Mouse (Mus musculus): ENCODE results near the gene Cd59b.

Gene Cd59b

DNA sequence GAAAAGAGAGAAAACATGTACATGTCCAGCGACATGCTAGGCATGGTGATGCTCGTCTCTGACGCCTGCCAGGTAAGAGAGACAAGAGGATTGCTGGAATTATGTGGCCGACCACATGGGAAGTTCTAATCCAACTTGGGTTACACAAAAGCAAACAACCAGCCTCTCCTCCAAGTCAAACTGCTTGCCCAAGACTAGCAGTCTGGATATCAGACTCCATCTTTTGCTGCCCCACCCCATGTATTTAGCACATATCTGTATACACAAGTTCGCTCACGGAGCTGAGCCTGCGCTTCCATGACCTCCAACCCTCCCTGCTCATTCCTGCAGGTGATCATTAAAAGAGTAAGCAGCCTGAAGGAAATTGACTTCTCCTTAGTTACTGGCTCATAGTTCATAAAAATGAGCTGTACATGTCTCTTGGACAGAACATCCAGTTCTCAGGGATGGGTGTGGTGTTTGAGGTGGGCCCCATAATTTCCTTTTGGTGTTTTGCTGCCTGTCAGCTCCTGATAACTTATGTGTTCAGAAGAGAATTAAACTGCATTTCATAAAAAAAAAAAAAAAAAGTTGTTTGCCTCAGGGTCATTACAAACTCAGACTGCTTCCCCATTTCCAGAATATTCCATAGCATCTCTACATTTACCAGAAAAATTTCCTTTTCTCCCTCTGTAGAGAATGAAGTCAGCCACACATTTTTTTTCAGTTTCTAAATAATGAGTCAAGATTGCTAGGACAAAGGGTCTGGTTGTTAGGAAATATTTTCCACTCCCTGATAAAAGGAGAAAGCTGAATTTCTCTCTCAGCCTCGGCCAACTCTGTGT lies 52.2 kb downstream of the Cd59b start:
- DNase-seq: no peak

DNA sequence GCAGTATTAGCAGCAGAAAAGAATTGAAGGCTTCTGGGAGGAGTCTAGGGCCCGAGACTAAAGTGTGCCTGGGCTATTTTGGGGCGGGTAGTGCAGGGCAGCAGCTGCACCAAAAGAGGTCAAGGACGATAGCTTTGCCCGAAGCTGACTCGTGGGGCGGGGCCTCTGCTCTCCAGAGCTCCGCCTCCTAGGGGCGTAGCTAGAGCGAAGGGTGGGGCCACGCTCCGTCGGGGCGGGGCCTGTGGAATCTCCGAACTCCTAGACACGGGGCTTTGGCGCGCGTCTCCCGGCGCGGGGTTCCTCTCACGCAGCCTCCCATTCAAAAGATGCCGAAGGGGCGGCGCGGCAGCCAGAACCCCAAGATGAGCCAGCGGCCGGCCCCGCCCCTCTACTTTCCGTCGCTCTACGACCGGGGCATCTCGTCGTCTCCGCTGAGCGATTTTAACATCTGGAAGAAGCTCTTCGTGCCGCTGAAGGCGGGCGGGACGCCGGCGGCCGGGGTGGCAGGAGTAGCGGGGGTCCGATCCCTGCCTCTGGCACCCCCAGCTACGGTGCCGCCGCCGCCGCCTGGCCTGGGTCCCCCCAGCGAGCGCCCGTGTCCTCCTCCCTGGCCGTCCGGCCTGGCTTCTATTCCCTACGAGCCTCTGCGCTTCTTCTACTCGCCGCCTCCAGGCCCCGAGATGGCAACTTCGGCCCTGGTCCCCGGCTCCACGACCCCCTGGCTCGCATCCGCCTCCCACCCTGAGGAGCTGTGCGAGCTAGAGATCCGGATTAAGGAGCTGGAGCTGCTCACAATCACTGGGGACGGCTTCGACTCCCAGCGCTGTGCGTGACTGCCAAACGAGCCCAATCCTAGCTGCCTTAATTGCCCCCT lies 53.1 kb downstream of the Cd59b start, which contains the start of gene A930018P22Rik:
Gene A930018P22Rik, plus strand, starts transcription at position 265 of the 874 bp plus-strand sequence.
- DNase-seq: peak; percentile 97

DNA sequence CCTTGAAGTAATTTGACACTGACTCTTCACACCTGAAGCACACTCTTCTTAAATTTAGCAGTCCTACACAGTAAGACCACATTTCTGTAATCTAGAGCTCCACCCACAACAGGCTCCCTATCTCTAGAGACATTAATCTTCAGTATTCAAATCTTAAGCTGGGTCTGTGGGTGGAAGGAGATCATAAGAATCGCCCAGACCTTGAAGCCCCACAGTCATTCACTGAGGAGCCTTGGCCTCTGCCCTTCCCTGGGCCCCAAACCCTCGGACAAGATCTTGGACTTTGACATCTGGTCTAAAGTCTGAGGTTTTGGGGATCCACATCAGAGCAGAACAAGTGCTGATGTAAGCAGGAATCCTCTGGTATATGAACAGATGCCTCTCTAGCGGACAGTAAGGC lies 53.9 kb downstream of the Cd59b start:
- no peak for DNase-seq

DNA sequence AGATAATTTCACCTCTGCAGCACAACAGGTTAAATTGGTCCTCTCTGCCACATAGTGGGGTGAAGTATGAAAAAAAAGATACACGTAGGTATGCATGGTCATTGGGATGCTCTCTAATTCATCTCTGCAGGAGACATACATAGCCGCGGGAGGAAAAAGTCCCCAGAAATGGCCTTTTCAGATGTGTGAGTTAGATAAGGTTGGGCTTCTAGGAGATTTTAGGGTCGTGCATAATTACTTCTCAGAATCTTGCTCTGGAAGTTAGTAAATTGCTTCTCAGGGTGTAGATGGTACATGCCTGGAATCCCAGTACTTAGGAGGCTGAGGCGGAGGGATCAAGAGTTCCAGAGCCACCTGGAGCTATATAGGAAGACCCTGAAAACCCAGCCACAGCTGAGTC lies 54.4 kb downstream of the Cd59b start:
- no peak for DNase-seq

DNA sequence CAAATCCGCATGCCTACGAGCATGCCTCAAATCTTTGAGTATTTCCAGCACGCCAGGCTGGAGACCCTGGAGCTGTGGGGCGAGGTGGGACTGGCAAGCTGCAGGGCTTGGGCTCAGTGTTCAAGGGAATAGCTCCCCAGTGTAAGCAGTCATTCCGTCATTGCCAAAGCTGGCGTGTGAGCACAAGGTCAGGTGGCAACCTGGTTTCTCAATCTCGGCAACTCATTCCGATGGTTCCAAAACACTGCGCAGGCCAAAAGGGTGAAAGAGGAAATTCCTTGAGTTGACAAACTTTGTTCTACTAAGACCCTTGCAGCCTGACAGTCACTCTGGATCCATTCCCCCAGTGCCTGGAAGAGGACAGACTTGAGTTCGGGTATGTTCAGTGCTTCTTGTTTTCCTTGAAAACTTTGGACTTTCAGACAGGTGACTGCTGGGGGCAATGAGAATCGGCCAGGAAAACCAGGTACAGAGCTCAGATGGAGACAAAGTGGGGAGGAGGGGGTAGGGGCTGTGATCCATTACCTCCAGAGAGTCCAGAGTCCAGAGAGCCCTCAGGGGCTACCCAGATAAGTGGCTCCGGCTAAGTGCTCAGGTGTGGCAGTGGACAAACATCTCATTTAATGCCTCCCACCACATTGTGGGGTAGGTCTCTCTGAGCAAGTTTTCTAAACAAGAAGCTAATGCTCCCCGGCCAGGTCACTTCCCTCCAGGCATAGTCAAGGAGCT lies 59.3 kb downstream of the Cd59b start:
- DNase-seq: no peak

DNA sequence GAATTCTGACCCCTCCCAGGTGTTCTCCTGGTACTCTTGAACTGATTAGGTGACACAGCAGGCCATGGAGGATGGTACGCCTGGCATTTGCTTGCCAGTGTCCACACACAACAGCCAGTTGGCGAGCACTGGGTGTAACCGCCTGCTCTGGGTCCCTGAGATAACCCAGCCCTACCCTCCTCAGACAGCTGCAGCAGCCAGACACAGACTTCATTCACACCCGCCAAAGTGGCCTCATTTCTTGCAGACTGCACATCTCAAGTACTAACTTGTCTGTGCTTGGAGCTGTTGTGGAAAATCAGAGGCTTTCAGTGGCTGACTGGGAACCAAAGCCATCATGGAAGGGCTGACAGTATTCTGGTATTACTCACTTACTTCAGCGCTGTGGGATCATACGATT lies 60.5 kb downstream of the Cd59b start:
- DNase-seq: no peak

DNA sequence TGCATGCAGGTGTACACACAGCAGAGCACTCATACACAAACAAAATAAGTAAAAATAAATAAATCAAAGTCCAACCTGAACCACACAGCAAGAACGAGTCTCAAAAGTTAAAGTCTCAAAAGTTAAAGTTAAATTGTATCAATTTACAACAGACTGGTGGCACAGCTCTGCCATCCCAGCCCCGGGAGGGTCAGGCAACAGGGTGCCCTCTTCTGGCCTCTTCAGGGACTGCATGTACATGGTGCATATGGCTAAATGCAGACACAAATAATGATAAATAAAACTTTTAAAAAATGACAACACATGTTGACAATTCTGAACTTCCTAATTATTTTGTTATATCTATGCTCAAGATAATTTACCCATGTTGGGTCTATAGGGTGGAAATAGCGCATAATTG lies 61.3 kb downstream of the Cd59b start:
- DNase-seq: no peak

DNA sequence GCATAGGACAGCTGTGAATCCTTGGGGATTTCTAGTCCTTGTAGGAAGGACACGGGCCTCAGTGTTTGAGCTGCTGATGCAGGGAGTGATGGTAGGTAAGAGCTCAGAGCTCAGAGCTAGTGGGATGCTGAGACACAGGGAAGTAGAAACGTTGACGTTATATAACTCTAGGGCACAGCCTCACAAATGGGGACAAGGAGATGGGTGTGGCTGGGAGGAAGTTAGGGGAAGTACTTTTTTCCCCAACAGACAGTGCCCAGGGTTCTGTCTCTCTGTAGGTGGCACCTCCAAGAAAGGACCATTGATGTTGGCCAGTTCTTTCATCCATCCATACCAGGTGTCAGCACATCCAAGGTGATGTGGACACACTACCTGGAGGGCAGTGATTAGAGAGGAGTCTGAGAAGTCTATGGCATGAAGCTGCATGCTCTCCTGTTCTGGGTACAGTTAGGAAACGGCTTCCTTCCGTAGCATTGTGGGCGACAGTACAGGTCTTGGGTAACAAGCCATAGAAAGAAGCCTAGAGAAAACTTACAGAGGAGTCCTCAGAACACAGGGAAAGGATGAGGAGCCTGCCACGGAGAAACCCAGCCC lies 62.7 kb downstream of the Cd59b start:
- DNase-seq: no peak

DNA sequence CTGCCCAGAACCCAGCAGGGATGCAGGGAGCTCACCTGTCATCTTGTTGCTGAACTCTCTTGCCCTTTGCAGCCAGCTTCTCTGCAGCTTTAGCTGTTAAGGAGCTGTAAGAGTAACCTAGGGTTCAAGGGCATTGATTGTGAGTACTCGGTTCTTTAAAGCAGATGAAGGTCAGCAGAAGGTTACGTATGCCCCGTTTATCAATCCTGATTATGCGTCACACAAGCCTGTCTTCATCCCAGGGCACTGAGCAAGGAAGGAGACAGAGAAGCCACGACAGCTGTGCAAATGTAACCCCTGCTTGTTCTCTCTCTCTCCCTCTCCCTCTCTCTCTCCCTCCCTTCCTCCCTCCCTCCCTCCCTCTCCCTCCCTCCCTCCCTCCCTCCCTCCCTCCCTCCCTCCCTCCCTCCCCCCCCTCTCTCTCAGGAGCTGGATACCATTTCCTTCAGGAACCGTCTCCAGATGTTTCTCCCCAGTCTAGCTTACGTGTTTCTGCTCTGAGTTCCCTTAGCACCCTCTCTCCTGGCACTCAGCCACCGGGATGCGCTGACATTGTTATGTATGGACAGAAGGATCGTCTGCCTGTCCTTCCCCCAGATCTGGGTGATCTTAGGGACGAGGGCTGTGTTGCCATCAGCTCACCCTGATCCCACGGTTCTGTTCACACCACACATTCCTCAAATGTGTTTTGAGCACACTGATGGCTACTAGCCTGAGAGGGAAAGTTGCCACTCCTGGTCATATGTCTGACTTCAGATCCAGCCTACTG lies 63.6 kb downstream of the Cd59b start:
- no peak for DNase-seq

DNA sequence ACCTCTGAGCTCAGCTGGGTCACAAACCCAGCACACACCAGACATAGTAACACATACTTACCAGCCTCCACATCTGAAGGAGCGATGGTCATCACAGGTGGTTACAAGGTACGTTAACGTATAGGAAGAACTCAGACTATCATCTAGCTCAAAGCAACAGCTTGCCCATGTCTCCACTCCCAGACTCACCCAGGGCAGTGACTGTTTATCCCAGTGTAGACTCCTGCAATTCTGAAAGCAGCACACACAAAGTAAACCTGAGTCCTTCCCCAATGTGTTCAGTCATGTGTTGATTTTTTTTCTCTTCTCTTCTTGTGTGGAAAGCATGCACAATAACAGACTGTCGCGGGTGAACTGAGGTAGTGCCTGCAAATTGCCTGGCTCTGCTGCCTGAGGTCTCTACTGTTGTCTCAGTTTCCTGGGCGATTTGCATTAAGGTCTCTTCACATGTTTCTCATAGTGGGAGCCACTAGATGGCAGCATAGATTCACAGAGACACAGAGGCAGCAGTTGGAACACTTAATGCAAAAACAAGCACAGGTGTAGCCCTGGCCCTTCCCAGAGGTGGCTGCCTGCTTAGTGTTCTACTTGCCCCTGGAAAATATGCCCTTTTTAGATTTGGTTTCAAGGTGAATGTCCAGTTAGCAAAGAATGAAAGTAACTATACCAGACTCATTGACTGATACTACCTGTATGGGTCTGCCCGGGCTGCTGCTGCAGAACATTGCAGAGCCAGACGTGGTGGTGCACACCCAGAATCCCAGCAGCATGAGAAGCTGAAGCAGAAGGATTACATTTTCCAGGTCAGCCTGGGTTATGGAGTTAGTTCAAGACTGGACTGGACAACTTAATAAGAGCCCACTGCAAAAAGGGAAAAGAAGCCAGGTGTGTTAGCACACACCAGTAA lies 64.8 kb downstream of the Cd59b start:
- DNase-seq: peak; percentile 83

DNA sequence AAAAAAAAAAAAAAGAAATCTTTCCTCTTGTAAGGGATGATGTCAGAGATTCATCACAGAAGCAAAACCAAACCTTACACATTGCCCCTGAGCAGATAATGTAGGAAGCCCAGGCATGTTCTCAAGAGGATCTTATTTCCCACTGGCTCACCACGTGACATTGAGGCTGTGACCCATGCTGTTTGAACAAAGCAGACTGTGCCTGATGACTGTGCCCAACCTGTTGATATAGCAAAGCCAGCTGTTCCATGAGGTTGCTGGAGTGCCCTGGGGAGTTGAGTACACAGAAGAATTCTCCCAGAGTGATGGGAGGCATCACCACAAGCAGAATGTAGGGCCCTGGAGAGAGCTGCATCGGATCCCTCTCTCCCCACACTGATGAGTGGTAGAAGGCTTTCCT lies 66.3 kb downstream of the Cd59b start:
- no peak for DNase-seq
